Mouse (Mus musculus): ENCODE data around the gene Arhgef10l.

GRCm38 (mm10) chr4:140580866-140581265 lies 84.9 kb downstream of the Arhgef10l start:
- TF ChIP-seq POLR2A (IDR thresholded peaks at IDR 0.05; ENCODE audit: control insufficient read depth, extremely low read depth, insufficient read depth, low read length, poor library complexity) (no peak), CTCF (IDR thresholded peaks at IDR 0.05; ENCODE audit: borderline replicate concordance, control insufficient read depth, extremely low read depth, insufficient read depth, low read length, poor library complexity) (no peak)

Data from thymus, adult 2 months (tissue).